Mouse (Mus musculus): Measurements from ENCODE around the gene Hs3st3a1. TPM values are rescaled to one million over a fixed set of nuclear protein-coding genes. Genes with fewer than 3 reads are reported as not detected.
A peak's percentile ranks its signal among the peaks of the same experiment; 100 is the strongest.

Hs3st3a1 gene
- polyA plus RNA-seq, 2 experiments, result 5.6 to 6.7 TPM

DNA sequence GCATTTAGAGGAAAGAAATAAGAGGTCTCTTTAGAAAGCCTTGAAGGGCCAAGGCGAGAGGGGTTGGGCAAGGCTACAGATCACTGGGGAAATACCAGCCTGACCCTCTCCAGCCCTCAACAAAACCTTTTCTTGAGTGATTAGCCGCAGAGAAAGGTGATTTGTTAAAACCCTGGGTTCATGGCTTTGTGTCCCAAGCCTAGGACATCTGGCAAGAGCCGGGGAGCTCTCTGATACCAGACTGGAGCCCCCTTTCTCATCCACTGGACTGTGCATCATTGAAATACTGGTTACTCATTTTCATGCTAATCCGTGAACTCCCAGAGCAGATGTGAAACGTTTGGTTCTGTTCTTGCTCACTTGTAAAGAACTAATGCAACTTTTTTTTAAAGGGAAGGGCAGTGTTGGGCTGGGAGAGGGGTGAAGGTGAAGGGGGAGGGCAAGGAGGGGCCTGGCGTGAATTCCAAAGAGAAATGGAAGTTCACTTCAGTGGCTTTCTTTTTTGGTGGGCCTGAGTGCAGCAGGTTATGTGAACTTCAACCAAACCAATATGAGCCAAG lies 34.5 kb upstream of the Hs3st3a1 start:
- WGBS, result 69% methylated on average over 6 of the region's 6 CpGs
- Histone ChIP-seq H3K9me3 (ENCODE audit: control insufficient read depth, low read length) (no peaks in the 10 kb centered on the region), H3K4me2 (replicated peaks; ENCODE audit: low read depth, low read length, severe bottlenecking) (no peak overlapping the region), H3K27me3 (ENCODE audit: control insufficient read depth, insufficient read depth, low read length) (no peaks in the 10 kb centered on the region), H3K36me3 (ENCODE audit: control insufficient read depth, insufficient read depth, low read length) (no peaks in the 10 kb centered on the region), H3K27ac (replicated peaks; ENCODE audit: low read depth, low read length) (no peak overlapping the region), H3K4me3 (replicated peaks; ENCODE audit: low read length) (no peak overlapping the region), H3K9ac (ENCODE audit: low read depth, low read length, severe bottlenecking) (no peak overlapping the region), H3K4me1 (ENCODE audit: control insufficient read depth, insufficient read depth, low read length) (no peaks in the 10 kb centered on the region)
- no peak for TF ChIP-seq POLR2A (IDR thresholded peaks at IDR 0.05; ENCODE audit: borderline replicate concordance, extremely low read depth, insufficient read depth, insufficient read length)
- ATAC-seq (ENCODE audit: low FRiP score, low read depth) (no peak), DNase-seq (ENCODE audit: low spot score) (no peak)

DNA sequence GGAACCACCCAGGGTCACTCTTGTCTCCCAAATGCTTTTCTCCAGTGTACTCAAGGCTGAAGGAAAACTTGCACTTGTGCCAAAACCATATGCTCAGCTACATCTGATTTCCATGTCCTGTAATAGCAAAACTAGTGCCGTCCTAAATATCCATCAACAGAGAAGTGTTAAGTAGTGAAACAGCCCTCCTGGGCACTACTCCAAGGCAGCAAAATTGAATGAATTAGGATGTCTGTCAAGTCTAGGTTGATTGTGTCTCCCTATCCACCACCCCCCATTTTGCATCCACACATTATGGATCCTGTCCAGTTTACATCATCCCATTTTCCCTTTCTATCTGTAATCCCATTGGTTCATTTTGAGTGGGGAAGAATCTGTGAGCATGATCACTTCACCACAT lies 16.2 kb upstream of the Hs3st3a1 start:
- WGBS, result 39% methylated on average over 1 of the region's 1 CpGs
- no peak for TF ChIP-seq POLR2A (IDR thresholded peaks at IDR 0.05; ENCODE audit: borderline replicate concordance, extremely low read depth, insufficient read depth, insufficient read length)
- no peaks in the 10 kb centered on the region for H3K27me3 ChIP-seq (ENCODE audit: control insufficient read depth, insufficient read depth, low read length)
- H3K9ac ChIP-seq (ENCODE audit: low read depth, low read length, severe bottlenecking), result no peak overlapping the region
- no peak overlapping the region for H3K27ac ChIP-seq (replicated peaks; ENCODE audit: low read depth, low read length)
- H3K9me3 ChIP-seq (ENCODE audit: control insufficient read depth, low read length), result no peaks in the 10 kb centered on the region
- no peaks in the 10 kb centered on the region for H3K36me3 ChIP-seq (ENCODE audit: control insufficient read depth, insufficient read depth, low read length)
- ATAC-seq (ENCODE audit: low FRiP score, low read depth), result no peak
- no peaks in the 10 kb centered on the region for H3K4me1 ChIP-seq (ENCODE audit: control insufficient read depth, insufficient read depth, low read length)
- no peak for DNase-seq (ENCODE audit: low spot score)
- no peak overlapping the region for H3K4me2 ChIP-seq (replicated peaks; ENCODE audit: low read depth, low read length, severe bottlenecking)
- H3K4me3 ChIP-seq (replicated peaks; ENCODE audit: low read length), result no peak overlapping the region

DNA sequence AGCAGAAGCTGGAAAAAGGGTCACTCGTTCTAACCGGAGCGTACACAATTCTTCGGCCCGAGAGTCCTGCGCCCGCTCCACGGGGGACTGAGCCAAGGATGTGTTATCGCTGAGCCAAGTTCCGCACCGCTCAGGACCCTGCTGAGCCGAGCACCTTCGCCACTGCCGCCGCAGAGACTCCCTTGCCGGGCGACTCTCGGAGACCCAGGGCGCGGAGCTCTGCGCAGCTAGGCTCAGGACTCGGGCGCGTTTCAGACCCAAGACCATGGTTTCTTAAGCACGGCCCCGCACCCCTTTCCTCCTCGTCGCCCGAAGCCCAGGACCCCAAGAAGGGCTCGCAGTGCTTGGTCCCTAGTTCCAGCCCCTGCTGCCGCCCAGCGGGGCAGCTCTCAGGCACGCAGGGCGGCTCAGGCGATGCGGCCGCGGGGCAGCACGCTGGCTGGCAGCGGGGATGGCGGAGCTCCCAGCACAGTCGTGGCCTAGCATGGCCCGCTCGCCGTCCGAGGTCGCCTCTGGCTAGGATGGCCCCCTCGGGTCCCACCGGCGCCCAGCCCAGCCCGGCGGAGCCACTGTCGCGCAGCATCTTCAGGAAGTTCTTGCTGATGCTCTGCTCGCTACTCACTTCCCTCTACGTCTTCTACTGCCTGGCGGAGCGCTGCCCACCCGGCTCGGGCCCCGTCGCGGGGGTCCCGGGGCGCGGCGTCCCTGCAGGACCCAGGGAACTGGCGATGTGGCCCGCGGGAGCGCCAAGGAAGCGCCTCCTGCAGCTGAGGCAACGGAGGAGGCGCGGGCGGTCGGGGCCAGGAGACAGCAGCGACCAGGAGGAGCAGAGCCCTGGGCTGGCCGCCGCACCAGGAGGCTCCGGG lies 647 bp downstream of the Hs3st3a1 start:
- ATAC-seq (ENCODE audit: low FRiP score, low read depth) (peak; percentile 39), DNase-seq (ENCODE audit: low spot score) (no peak)
- Histone ChIP-seq H3K4me1 (ENCODE audit: control insufficient read depth, insufficient read depth, low read length) (peaks cover 6% of the 10 kb centered on the region; the same call in 1 of the 2 replicates), H3K27me3 (ENCODE audit: control insufficient read depth, insufficient read depth, low read length) (no peaks in the 10 kb centered on the region), H3K9ac (ENCODE audit: low read depth, low read length, severe bottlenecking) (peak overlapping the region; percentile 85), H3K4me3 (replicated peaks; ENCODE audit: low read length) (peak overlapping the region; percentile 68), H3K36me3 (ENCODE audit: control insufficient read depth, insufficient read depth, low read length) (no peaks in the 10 kb centered on the region), H3K27ac (replicated peaks; ENCODE audit: low read depth, low read length) (peak overlapping the region; percentile 83), H3K9me3 (ENCODE audit: control insufficient read depth, low read length) (no peaks in the 10 kb centered on the region), H3K4me2 (replicated peaks; ENCODE audit: low read depth, low read length, severe bottlenecking) (peak overlapping the region; percentile 88)
- under 1% methylated on average over 67 of the region's 81 CpGs for WGBS
- TF ChIP-seq POLR2A (IDR thresholded peaks at IDR 0.05; ENCODE audit: borderline replicate concordance, extremely low read depth, insufficient read depth, insufficient read length), result no peak

DNA sequence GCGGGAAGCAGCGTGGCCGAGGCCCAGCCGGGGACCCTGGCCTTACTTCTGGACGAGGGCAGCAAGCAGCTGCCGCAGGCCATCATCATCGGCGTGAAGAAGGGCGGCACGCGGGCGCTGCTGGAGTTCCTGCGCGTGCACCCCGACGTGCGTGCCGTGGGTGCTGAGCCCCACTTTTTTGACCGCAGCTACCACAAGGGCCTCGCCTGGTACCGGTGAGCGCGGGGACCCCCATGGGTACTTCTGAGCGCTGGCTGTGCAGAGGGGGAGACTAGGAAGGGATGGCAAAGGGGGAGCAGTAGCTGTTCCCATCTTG lies 1.2 kb downstream of the Hs3st3a1 start, which contains the start of gene F930015N05Rik:
Gene F930015N05Rik, minus strand, starts transcription at position 242 of the 316 bp plus-strand sequence.
- peaks cover 6% of the 10 kb centered on the region; the same call in 1 of the 2 replicates for H3K4me1 ChIP-seq (ENCODE audit: control insufficient read depth, insufficient read depth, low read length)
- DNase-seq (ENCODE audit: low spot score), result no peak
- WGBS, result under 1% methylated on average over 23 of the region's 24 CpGs

DNA sequence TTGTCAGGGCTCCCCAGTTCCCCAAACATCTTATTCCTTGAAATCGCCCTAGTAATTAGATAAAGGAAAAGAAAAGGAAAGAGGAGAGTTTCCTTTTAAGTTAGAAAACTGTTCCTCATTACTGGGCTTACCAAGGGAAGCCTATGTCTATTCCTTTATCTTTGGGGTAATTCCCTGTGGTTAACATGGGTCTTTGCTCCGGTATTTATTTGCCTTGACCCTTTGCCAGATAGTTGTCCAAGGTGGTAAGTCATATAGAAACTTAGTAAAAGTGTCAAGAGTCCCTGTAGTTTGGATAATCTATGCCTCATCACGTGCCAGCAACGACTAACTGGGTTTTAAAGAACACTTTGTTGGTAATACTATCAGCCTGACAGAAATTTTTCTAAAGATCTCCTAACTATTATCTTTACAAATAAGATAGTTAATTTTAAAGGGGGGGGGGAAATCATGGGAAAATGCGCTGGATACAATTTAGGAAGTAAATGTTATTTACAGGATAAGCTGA lies 1.7 kb downstream of the Hs3st3a1 start:
- 15% methylated on average over 5 of the region's 5 CpGs for whole genome bisulfite sequencing
- Histone ChIP-seq H3K9ac (ENCODE audit: low read depth, low read length, severe bottlenecking) (peak overlapping the region; percentile 85), H3K27me3 (ENCODE audit: control insufficient read depth, insufficient read depth, low read length) (no peaks in the 10 kb centered on the region), H3K27ac (replicated peaks; ENCODE audit: low read depth, low read length) (peak overlapping the region; percentile 83), H3K4me3 (replicated peaks; ENCODE audit: low read length) (peak overlapping the region; percentile 68), H3K9me3 (ENCODE audit: control insufficient read depth, low read length) (no peaks in the 10 kb centered on the region), H3K4me2 (replicated peaks; ENCODE audit: low read depth, low read length, severe bottlenecking) (peak overlapping the region; percentile 88), H3K4me1 (ENCODE audit: control insufficient read depth, insufficient read depth, low read length) (peaks cover 9% of the 10 kb centered on the region; the same call in 1 of the 2 replicates), H3K36me3 (ENCODE audit: control insufficient read depth, insufficient read depth, low read length) (no peaks in the 10 kb centered on the region)
- ATAC-seq (ENCODE audit: low FRiP score, low read depth), result no peak
- TF ChIP-seq POLR2A (IDR thresholded peaks at IDR 0.05; ENCODE audit: borderline replicate concordance, extremely low read depth, insufficient read depth, insufficient read length), result no peak
- DNase-seq (ENCODE audit: low spot score), result no peak

More for the DNA sequence above, 1.2 kb downstream of the Hs3st3a1 start, which contains the start of gene F930015N05Rik:
- H3K4me3 ChIP-seq (replicated peaks; ENCODE audit: low read length), result peak within 1 kb of the TSS; percentile 68
- peak within 1 kb of the TSS; percentile 83 for H3K27ac ChIP-seq (replicated peaks; ENCODE audit: low read depth, low read length)
- no peaks in the 10 kb centered on the region for H3K36me3 ChIP-seq (ENCODE audit: control insufficient read depth, insufficient read depth, low read length)
- no peak for ATAC-seq (ENCODE audit: low FRiP score, low read depth)
- no peaks in the 10 kb centered on the region for H3K27me3 ChIP-seq (ENCODE audit: control insufficient read depth, insufficient read depth, low read length)
- TF ChIP-seq POLR2A (IDR thresholded peaks at IDR 0.05; ENCODE audit: borderline replicate concordance, extremely low read depth, insufficient read depth, insufficient read length), result no peak
- peak within 1 kb of the TSS; percentile 88 for H3K4me2 ChIP-seq (replicated peaks; ENCODE audit: low read depth, low read length, severe bottlenecking)
- H3K9me3 ChIP-seq (ENCODE audit: control insufficient read depth, low read length), result no peaks in the 10 kb centered on the region
- peak within 1 kb of the TSS; percentile 85 for H3K9ac ChIP-seq (ENCODE audit: low read depth, low read length, severe bottlenecking)
